Mouse (Mus musculus): ENCODE measurements around the gene Xpa.

DNA sequence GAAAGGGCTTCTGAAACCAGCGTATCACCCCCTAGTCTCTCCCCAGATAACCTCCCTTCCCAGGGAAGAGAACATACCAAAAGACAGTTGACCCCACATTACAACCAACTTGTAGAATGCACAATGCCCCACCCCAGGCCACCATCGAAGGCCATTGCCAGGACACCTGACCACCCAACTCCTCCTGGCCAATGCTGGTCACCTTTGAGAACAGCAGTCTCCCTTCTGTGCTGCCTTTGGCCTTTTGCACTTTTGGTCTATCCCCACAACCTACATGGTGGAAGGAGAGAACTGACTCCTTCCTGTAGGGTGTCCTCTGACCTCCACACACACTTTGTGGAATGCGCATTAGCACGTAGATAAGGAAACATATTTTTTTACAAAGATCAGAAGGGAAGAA lies 78.6 kb downstream of the Xpa start:
- no peak for TF ChIP-seq CTCF (conservative IDR thresholded peaks at IDR 0.05; ENCODE audit: low read length)
- TF ChIP-seq POU5F1 (IDR thresholded peaks at IDR 0.05; ENCODE audit: borderline replicate concordance, low read length), result no peak

Data from E14TG2a.4 (cell line).